Mouse (Mus musculus) liver, postnatal 0 days (tissue): ENCODE measurements at regions not wholly inside any gene's neighbourhood (a gene's known extent, or its start where the extent isn't known, plus 50 kb on each side); places are given as distances from the start of the nearest gene placed in this dataset.

ENCODE experiments used
- ATAC-seq: fragments of 200-750 bp; cut with Nextera tagmentation; 2 replicates; pipeline ENCODE4 v1.8.0; 2017; ENCODE audit warnings: mild to moderate bottlenecking, moderate library complexity
- DNase-seq: peaks from one replicate; pipeline ENCODE4 v3.0.0-alpha.2; 2016
- H3K27ac ChIP-seq: fragments of 300-500 bp; sonication (generic); 2 replicates; pipeline ENCODE4 v1.5.1; 2014; ENCODE audit warnings: antibody characterized with exemption, moderate library complexity, mild to moderate bottlenecking, low read depth
- H3K27me3 ChIP-seq: fragments of 300-500 bp; sonication (generic); 2 replicates; pipeline ENCODE4 v1.6.1; 2014; ENCODE audit warnings: low read length, control low read depth, mixed read lengths; ENCODE audit not compliant: insufficient read depth
- H3K36me3 ChIP-seq: fragments of 300-500 bp; sonication (generic); replicated peaks from 2 replicates; pipeline ENCODE4 v1.6.1; 2014; ENCODE audit warnings: mild to moderate bottlenecking, control low read depth, low read length, moderate library complexity, mixed read lengths; ENCODE audit not compliant: insufficient read depth
- H3K4me1 ChIP-seq: fragments of 300-500 bp; sonication (generic); 2 replicates; pipeline ENCODE4 v1.6.1; 2014; ENCODE audit warnings: antibody characterized with exemption, mild to moderate bottlenecking, control low read depth; ENCODE audit not compliant: insufficient read depth
- H3K4me2 ChIP-seq: fragments of 300-500 bp; sonication (generic); 2 replicates; pipeline ENCODE4 v1.6.1; 2014; ENCODE audit warnings: low read depth, mild to moderate bottlenecking, low read length, moderate library complexity, mixed read lengths
- H3K4me3 ChIP-seq: fragments of 300-500 bp; sonication (generic); 2 replicates; pipeline ENCODE4 v1.5.1; 2014; ENCODE audit warnings: low read depth, low read length
- H3K9ac ChIP-seq: fragments of 300-500 bp; sonication (generic); replicated peaks from 2 replicates; pipeline ENCODE4 v1.6.1; 2014; ENCODE audit warnings: mild to moderate bottlenecking, moderate library complexity
- H3K9me3 ChIP-seq: fragments of 300-500 bp; sonication (generic); 2 replicates; pipeline ENCODE4 v1.6.1; 2016; ENCODE audit warnings: mild to moderate bottlenecking, control low read depth, low read length, mixed read lengths
- CTCF ChIP-seq: sonication (generic); IDR thresholded peaks from 2 replicates; pipeline ENCODE4 v1.5.1; 2016; ENCODE audit warnings: antibody characterized with exemption, low read depth
- EP300 ChIP-seq: IDR thresholded peaks from 2 replicates; pipeline ENCODE4 v1.6.1; 2016; ENCODE audit warnings: antibody characterized with exemption, low read depth, mild to moderate bottlenecking
- WGBS: fragments of 180-500 bp; shearing (Covaris S2); extraction: QIAGEN DNeasy Blood & Tissue Kit; methylation state at CpG from one replicate; pipeline ENCODE4 v1.1.7; 2014; ENCODE audit not compliant: insufficient replicate concordance; 5-methylcytosine and 5-hydroxymethylcytosine counted together

DNA sequence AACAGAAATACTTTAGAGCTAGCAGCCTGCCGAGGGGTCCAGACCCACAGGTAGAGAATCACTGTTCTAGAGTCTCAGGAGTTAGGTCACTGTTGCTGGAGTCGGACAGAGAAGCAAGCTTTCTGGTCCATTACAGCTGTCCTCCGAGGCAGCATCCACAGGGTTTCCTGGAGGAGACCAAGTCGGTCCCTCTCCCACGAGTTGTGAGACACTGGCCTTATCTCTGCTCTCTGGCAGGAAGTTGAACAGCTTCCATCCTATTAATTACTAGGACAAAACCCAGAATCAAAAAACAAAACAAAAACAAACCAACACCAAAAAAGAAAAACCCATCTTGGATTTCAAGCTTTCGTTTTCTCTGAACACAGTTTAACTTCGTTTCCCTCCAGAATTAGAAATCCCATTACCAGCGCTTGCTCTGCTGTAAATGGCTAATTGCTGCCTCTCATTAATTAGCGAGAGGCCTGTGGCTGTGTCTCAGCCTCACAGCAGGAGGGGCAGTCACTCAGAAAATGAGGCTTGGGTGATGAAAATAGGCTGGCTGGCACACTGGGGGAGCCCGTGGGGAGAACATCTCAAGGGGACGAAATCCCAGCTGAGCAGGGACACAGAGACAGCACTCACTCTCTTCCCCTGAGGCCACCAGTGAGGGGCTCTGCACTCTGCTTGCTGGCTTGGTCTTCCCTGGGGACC, 201.3 kb downstream of the Adgrd1 start:
- TF ChIP-seq CTCF, result no peak
- no peaks in the 10 kb centered on the region for H3K36me3 ChIP-seq
- no peak for DNase-seq
- peaks cover 3% of the 10 kb centered on the region; the same call in 1 of the 2 replicates for H3K4me1 ChIP-seq
- 46% methylated on average over 11 of the region's 11 CpGs for WGBS
- H3K4me3 ChIP-seq, result no peak overlapping the region
- H3K9me3 ChIP-seq, result no peaks in the 10 kb centered on the region
- no peak overlapping the region for H3K9ac ChIP-seq
- H3K27ac ChIP-seq, result no peak overlapping the region; the same call in 1 of the 2 replicates
- H3K4me2 ChIP-seq, result no peak overlapping the region
- H3K27me3 ChIP-seq, result no peaks in the 10 kb centered on the region
- ATAC-seq, result no peak

DNA sequence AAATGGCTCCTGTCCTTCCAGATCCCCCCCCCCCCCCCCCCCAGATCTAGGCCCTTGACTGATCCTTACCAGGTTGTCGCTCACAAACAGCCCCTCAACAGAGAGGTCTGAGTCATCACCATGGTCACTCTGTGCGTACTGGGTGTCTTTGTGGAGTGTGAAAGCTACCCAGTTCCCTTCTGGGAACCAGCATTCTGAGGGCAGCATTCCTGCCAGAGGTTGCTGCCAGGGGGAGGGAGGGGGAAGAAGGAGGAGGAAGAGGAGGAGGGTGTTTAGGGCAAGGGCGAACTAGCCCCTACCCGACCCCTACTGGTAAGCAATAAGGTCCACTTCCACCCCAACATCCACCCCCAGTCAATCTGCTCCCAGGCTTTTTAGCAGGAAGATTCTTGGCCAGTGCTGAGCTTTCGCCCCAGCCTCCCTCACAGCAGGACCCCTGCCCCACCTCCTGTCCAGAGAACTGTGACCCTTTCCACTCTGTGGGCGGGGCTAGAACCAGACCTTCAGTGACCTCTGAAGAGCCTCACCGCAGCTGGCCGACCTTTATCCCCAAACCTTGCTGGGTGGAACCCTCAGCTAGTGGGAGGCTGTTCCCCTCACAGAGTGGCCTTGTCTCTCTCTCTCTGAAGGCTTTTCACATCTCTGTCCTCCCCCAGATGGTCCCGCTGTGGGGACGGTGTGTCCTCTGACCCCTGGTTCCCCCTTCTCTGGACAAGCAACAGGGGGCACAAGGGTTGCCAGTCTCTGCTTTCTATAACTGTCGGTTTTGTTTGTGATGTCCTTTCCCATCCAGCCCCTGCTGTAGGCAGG, 202.2 kb upstream of the Sfswap start:
- no peak overlapping the region for H3K27ac ChIP-seq
- H3K36me3 ChIP-seq, result no peaks in the 10 kb centered on the region
- no peaks in the 10 kb centered on the region for H3K9me3 ChIP-seq
- TF ChIP-seq CTCF (no peak), EP300 (no peak)
- peak; percentile 21 for DNase-seq
- H3K4me2 ChIP-seq, result no peak overlapping the region
- H3K4me3 ChIP-seq, result no peak overlapping the region
- H3K27me3 ChIP-seq, result no peaks in the 10 kb centered on the region
- no peak overlapping the region for H3K9ac ChIP-seq
- WGBS, result 27% methylated on average over 11 of the region's 11 CpGs
- ATAC-seq, result peak; percentile 64; the same call in 1 of the 2 replicates
- peaks cover 3% of the 10 kb centered on the region; the same call in 1 of the 2 replicates for H3K4me1 ChIP-seq

DNA sequence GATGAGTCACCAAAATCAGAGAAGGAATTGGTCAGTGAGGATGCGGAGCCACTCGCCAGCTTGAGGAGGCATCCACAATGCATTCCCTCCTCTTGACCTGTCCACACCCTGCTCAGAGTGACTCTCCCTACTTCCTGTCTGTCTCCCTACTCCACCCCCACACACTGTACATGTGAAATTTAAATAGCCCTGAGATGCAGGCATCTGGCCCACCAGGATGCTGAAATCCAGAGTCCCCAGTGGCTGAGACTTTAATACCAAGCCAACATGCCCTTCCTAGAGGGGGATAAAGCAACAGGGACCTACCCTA, 201.6 kb upstream of the Sfswap start:
- H3K36me3 ChIP-seq, result no peaks in the 10 kb centered on the region
- DNase-seq, result no peak
- no peak overlapping the region for H3K27ac ChIP-seq
- H3K4me1 ChIP-seq, result peaks cover 3% of the 10 kb centered on the region; the same call in 1 of the 2 replicates
- no peaks in the 10 kb centered on the region for H3K9me3 ChIP-seq
- H3K9ac ChIP-seq, result no peak overlapping the region
- H3K4me2 ChIP-seq, result no peak overlapping the region
- 66% methylated on average over 2 of the region's 2 CpGs for WGBS
- no peak overlapping the region for H3K4me3 ChIP-seq
- ATAC-seq, result peak; percentile 49; the same call in 1 of the 2 replicates
- no peaks in the 10 kb centered on the region for H3K27me3 ChIP-seq
- TF ChIP-seq CTCF (no peak), EP300 (no peak)

DNA sequence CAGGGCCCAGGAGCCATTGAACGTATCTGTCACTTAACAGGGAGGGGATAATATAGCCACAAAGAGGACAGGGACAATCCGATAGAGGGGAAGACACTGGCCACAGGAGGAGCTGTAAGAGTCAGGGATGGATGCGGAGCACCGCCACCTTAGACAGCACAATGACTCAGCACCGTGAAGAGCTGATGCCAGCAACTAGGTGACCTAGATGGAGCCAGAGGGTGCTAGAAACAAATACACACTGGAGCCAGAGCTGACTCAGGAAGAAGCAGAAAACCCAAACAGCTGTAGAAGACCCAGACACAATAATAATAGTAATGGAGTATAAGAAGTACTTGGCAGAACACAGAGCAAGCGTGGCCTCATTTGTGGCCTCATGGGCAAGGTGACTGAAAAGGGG, 200.6 kb upstream of the Sfswap start:
- Histone ChIP-seq H3K36me3 (no peaks in the 10 kb centered on the region), H3K27ac (no peak overlapping the region), H3K27me3 (no peaks in the 10 kb centered on the region), H3K4me1 (peaks cover 3% of the 10 kb centered on the region; the same call in 1 of the 2 replicates), H3K9me3 (no peaks in the 10 kb centered on the region), H3K4me3 (no peak overlapping the region), H3K9ac (no peak overlapping the region), H3K4me2 (no peak overlapping the region)
- no peak for TF ChIP-seq CTCF
- no peak for TF ChIP-seq EP300
- no peak for DNase-seq
- no peak for ATAC-seq
- WGBS, result 83% methylated on average over 6 of the region's 6 CpGs

DNA sequence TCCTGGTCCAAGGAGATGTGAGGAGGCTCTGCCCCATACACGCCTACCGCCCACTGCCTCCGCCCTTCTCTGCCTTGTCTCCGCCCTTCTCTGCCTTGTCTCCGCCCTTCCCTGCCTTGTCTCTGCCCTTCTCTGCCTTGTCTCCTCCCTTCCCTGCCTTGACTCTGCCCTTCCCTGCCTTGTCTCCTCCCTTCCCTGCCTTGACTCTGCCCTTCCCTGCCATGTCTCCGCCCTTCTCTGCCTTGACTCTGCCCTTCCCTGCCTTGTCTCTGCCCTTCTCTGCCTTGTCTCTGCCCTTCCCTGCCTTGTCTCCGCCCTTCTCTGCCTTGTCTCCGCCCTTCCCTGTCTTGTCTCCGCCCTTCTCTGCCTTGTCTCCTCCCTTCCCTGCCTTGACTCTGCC, 185.4 kb upstream of the Sfswap start:
- no peak overlapping the region for H3K4me2 ChIP-seq
- no peak for TF ChIP-seq EP300
- DNase-seq, result no peak
- no peaks in the 10 kb centered on the region for H3K4me1 ChIP-seq
- H3K9me3 ChIP-seq, result no peaks in the 10 kb centered on the region
- H3K4me3 ChIP-seq, result no peak overlapping the region
- no peaks in the 10 kb centered on the region for H3K27me3 ChIP-seq
- no peak overlapping the region for H3K27ac ChIP-seq
- H3K36me3 ChIP-seq, result no peaks in the 10 kb centered on the region
- ATAC-seq, result no peak
- H3K9ac ChIP-seq, result no peak overlapping the region
- WGBS, result 57% methylated on average over 9 of the region's 9 CpGs

DNA sequence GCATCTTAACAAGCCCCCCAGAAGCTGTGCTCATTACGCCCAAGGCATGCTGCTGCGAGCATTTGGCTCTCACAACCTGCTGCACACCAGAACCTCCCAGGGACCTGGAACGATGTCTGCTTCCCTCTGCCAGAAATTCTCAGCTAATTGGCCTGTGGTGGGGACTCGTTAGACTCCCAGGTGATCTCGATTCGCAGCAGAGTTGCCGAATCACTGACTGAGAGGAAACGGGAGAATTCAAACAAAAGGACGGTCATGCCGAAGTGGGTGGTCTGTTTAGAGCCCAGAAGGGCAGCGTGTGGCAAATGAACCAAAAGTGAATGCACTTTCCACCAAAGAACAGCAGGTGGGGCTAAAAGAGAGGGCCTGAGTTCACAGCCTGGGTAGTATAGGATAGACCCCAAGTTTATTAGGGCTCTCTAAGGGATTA, 169.9 kb upstream of the Sfswap start:
- TF ChIP-seq CTCF, result peak; percentile 14; the same call in 1 of the 2 replicates
- no peak for TF ChIP-seq EP300
- no peak overlapping the region for H3K4me3 ChIP-seq
- H3K4me1 ChIP-seq, result no peaks in the 10 kb centered on the region
- no peak overlapping the region for H3K9ac ChIP-seq
- H3K36me3 ChIP-seq, result no peaks in the 10 kb centered on the region
- H3K27ac ChIP-seq, result no peak overlapping the region
- no peak for DNase-seq
- H3K27me3 ChIP-seq, result no peaks in the 10 kb centered on the region
- H3K4me2 ChIP-seq, result no peak overlapping the region
- 16% methylated on average over 11 of the region's 11 CpGs for WGBS
- no peak for ATAC-seq
- peaks cover 5% of the 10 kb centered on the region for H3K9me3 ChIP-seq
